23 mouse cellular contexts compared by ENCODE assay signal in the genomic region with DNA sequence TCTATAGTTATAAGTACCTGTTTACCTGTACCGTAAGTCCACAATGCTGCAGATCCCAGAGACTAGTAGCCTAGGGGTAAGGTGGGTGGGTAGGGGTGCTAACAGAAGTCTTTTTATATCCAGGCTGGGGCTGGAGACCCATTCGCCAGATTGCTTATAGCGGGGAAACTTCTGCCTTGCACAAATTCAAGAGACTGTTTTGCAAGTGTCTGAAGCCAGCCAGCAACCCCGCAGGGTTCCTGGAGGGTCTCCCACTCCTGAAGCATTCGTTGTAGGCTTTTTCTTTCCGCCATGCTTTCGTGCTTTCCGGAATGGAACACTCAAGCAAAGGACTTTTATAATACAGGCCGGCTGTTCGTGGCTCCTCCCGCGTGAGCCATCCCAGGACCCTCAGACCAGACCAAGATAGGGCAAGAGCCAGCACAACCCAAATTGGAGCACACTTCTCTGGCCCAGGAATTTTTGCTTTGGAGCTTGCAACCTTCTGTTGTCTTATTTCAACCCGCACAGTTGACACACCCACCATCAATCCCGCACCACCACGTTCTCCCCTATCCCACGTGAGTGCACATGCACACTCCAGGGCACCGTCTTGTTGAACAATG. TPM values are rescaled to one million over a fixed set of nuclear protein-coding genes. Genes with fewer than 3 reads are reported as not detected.
DNase-seq lines count a peak whose midpoint lies in the region; ATAC-seq and TF ChIP-seq lines count a peak whose summit lies in the region.
"Had no signal": no experiment of that assay in that cellular context is flagged by ENCODE, and none has a peak within 500 bp of the region (broad histone marks: within the 10 kb centered on the region; RNA-seq: fewer than 3 reads in every experiment).

No protein-coding gene starts in this region.

- no peaks in the 10 kb centered on the region for H3K4me1 ChIP-seq in cerebellum, adult 2 months (ENCODE audit: control insufficient read depth, insufficient read depth, low read length)
- H3K4me1 ChIP-seq in hindbrain, embryonic 10.5 days (replicated peaks) = peaks cover 30% of the 10 kb centered on the region
- H3K4me1 ChIP-seq in hindbrain, embryonic 14.5 days (replicated peaks; ENCODE audit: control insufficient read depth, insufficient read depth, low read length) = peaks cover 5% of the 10 kb centered on the region; the same call in 1 of the 2 replicates
- H3K4me1 ChIP-seq in neural tube, embryonic 15.5 days = peaks cover 27% of the 10 kb centered on the region
- H3K4me1 ChIP-seq in limb, embryonic 13.5 days = peaks cover 29% of the 10 kb centered on the region

- H3K4me3 ChIP-seq in cerebellum, adult 2 months (replicated peaks; ENCODE audit: insufficient read depth, low read depth, low read length) = no peak overlapping the region
- H3K4me3 ChIP-seq in hindbrain, embryonic 10.5 days = no peak overlapping the region
- H3K4me3 ChIP-seq in hindbrain, embryonic 14.5 days (replicated peaks; ENCODE audit: low read length) = no peak overlapping the region
- H3K4me3 ChIP-seq in neural tube, embryonic 15.5 days (replicated peaks) = no peak overlapping the region
- peak overlapping the region; percentile 0; the same call in 1 of the 2 replicates for H3K4me3 ChIP-seq in limb, embryonic 13.5 days
- H3K4me3 ChIP-seq: hindbrain, embryonic 13.5 days; intestine, embryonic 15.5 days; midbrain, embryonic 13.5 days; myocyte had no signal

- no peak for TF ChIP-seq POLR2A in cerebellum, adult 2 months (IDR thresholded peaks at IDR 0.05; ENCODE audit: borderline replicate concordance, insufficient read depth, low read length)

- H3K36me3 ChIP-seq in hindbrain, embryonic 10.5 days = no peaks in the 10 kb centered on the region
- no peaks in the 10 kb centered on the region for H3K36me3 ChIP-seq in hindbrain, embryonic 14.5 days (replicated peaks; ENCODE audit: control insufficient read depth, insufficient read depth)
- H3K36me3 ChIP-seq in neural tube, embryonic 15.5 days = no peaks in the 10 kb centered on the region
- H3K36me3 ChIP-seq in limb, embryonic 13.5 days = no peaks in the 10 kb centered on the region
- H3K36me3 ChIP-seq: hindbrain, embryonic 13.5 days; intestine, embryonic 15.5 days; midbrain, embryonic 13.5 days had no signal

- no peaks in the 10 kb centered on the region for H3K9me3 ChIP-seq in hindbrain, embryonic 10.5 days
- no peaks in the 10 kb centered on the region for H3K9me3 ChIP-seq in hindbrain, embryonic 14.5 days (ENCODE audit: control insufficient read depth, low read length)
- H3K9me3 ChIP-seq in neural tube, embryonic 15.5 days (replicated peaks) = no peaks in the 10 kb centered on the region
- H3K9me3 ChIP-seq in limb, embryonic 13.5 days = no peaks in the 10 kb centered on the region
- H3K9me3 ChIP-seq: hindbrain, embryonic 13.5 days; intestine, embryonic 15.5 days; midbrain, embryonic 13.5 days had no signal

- H3K4me2 ChIP-seq in hindbrain, embryonic 14.5 days (replicated peaks) = no peak overlapping the region
- H3K4me2 ChIP-seq in neural tube, embryonic 15.5 days = no peak overlapping the region
- 0 out of 2 replicates have a peak overlapping the region, but pooled peaks have one; percentile 11 for H3K4me2 ChIP-seq in limb, embryonic 13.5 days (replicated peaks)
- H3K4me2 ChIP-seq: hindbrain, embryonic 13.5 days; intestine, embryonic 15.5 days; midbrain, embryonic 13.5 days had no signal

- H3K9ac ChIP-seq in hindbrain, embryonic 14.5 days = no peak overlapping the region
- H3K9ac ChIP-seq in neural tube, embryonic 15.5 days (replicated peaks) = no peak overlapping the region
- no peak overlapping the region for H3K9ac ChIP-seq in limb, embryonic 13.5 days
- H3K9ac ChIP-seq: hindbrain, embryonic 13.5 days; intestine, embryonic 15.5 days; liver, embryonic 14.5 days; midbrain, embryonic 13.5 days had no signal

- DNase-seq in cerebellum, postnatal 10 days = peak; percentile 56 to 63
- DNase-seq in cerebellum, adult 2 months = no peak
- peak; percentile 36 for DNase-seq in hindbrain, embryonic 10.5 days (ENCODE audit: low spot score)
- no peak for DNase-seq in hindbrain, embryonic 14.5 days (ENCODE audit: low spot score)
- peak; percentile 45 for DNase-seq in neural tube, embryonic 10.5 days (ENCODE audit: extremely low spot score, low spot score)
- no peak for DNase-seq in left cerebral cortex, adult 11 months (ENCODE audit: low spot score)
- DNase-seq: adrenal gland, postnatal 10 days; cerebellum, postnatal 36 days; gastrocnemius, postnatal 36 days; left cerebral cortex, postnatal 4 days had no signal

- TF ChIP-seq CTCF in cerebellum, adult 2 months (IDR thresholded peaks at IDR 0.05; ENCODE audit: borderline replicate concordance, insufficient read depth, low read depth, low read length) = no peak

- ATAC-seq in hindbrain, embryonic 14.5 days (ENCODE audit: low FRiP score) = no peak
- ATAC-seq in neural tube, embryonic 15.5 days (ENCODE audit: low FRiP score) = no peak
- no peak for ATAC-seq in limb, embryonic 13.5 days (ENCODE audit: low FRiP score, low read depth)
- ATAC-seq: activated CD4-positive, CD25-positive, alpha-beta regulatory T cell, adult 4 months; intestine, embryonic 15.5 days; midbrain, embryonic 13.5 days; Patski had no signal

- H3K27ac ChIP-seq in cerebellum, adult 2 months (ENCODE audit: insufficient read depth, low read length) = no peak overlapping the region
- H3K27ac ChIP-seq in hindbrain, embryonic 10.5 days = no peak overlapping the region
- no peak overlapping the region for H3K27ac ChIP-seq in hindbrain, embryonic 14.5 days
- H3K27ac ChIP-seq in neural tube, embryonic 15.5 days (replicated peaks) = no peak overlapping the region
- H3K27ac ChIP-seq in limb, embryonic 13.5 days = no peak overlapping the region
- H3K27ac ChIP-seq: hindbrain, embryonic 13.5 days; intestine, embryonic 15.5 days; liver, embryonic 14.5 days; midbrain, embryonic 13.5 days had no signal

- 2% methylated on average over 17 of the region's 17 CpGs for WGBS in cerebellum, adult 2 months
- 2% methylated on average over 17 of the region's 17 CpGs for WGBS in hindbrain, embryonic 10.5 days
- 1% methylated on average over 17 of the region's 17 CpGs for WGBS in hindbrain, embryonic 14.5 days
- 2% methylated on average over 17 of the region's 17 CpGs for WGBS in neural tube, embryonic 15.5 days
- 2% methylated on average over 17 of the region's 17 CpGs for WGBS in limb, embryonic 13.5 days

- H3K27me3 ChIP-seq in cerebellum, adult 2 months (ENCODE audit: control insufficient read depth, insufficient read depth, low read length) = peaks cover 8% of the 10 kb centered on the region; the same call in 1 of the 2 replicates
- H3K27me3 ChIP-seq in hindbrain, embryonic 10.5 days (ENCODE audit: insufficient read depth, poor library complexity, severe bottlenecking) = peaks cover 99% of the 10 kb centered on the region
- H3K27me3 ChIP-seq in hindbrain, embryonic 14.5 days (ENCODE audit: control insufficient read depth, insufficient read depth, low read length) = peaks cover 97% of the 10 kb centered on the region
- H3K27me3 ChIP-seq in neural tube, embryonic 15.5 days (replicated peaks) = peaks cover 93% of the 10 kb centered on the region
- peaks cover 96% of the 10 kb centered on the region for H3K27me3 ChIP-seq in limb, embryonic 13.5 days

RNA-seq across cellular contexts. Expression of gene Foxf2, which starts 10.0 kb away (rescaled TPM):
- polyA plus RNA-seq in cerebellum, adult 2 months (2012; rRNA removed) = 4.3 and 5.3 TPM in 2 replicates
- 5.7 and 11.8 TPM in 2 replicates for polyA plus RNA-seq in hindbrain, embryonic 10.5 days (2016; fragmentation: Nextera tagmentation; extraction: Ambion mirVana)
- polyA plus RNA-seq in hindbrain, embryonic 14.5 days (2014; fragmentation: Nextera tagmentation; extraction: Ambion mirVana) = 5.3 and 6.2 TPM in 2 replicates
- polyA plus RNA-seq in neural tube, embryonic 15.5 days (2015; fragmentation: Nextera tagmentation; extraction: Ambion mirVana) = 4.5 and 6.3 TPM in 2 replicates
- polyA plus RNA-seq in limb, embryonic 13.5 days (2015; fragmentation: Nextera tagmentation; extraction: Ambion mirVana) = 2.7 and 3.0 TPM in 2 replicates
- polyA plus RNA-seq: activated CD4-positive, CD25-positive, alpha-beta regulatory T cell, adult 4 months; heart, postnatal 0 days had no signal

RNA-seq across cellular contexts. Expression of gene A530084C06Rik, which starts 56.5 kb away (rescaled TPM):
- 0.72 and 0.87 TPM in 2 replicates for polyA plus RNA-seq in cerebellum, adult 2 months (2012; rRNA removed)
- polyA plus RNA-seq in hindbrain, embryonic 10.5 days (2016; fragmentation: Nextera tagmentation; extraction: Ambion mirVana) = not detected in 2 replicates
- polyA plus RNA-seq in hindbrain, embryonic 14.5 days (2014; fragmentation: Nextera tagmentation; extraction: Ambion mirVana) = not detected in 2 replicates
- polyA plus RNA-seq in neural tube, embryonic 15.5 days (2015; fragmentation: Nextera tagmentation; extraction: Ambion mirVana) = not detected in 2 replicates
- not detected in 2 replicates for polyA plus RNA-seq in limb, embryonic 13.5 days (2015; fragmentation: Nextera tagmentation; extraction: Ambion mirVana)
- polyA plus RNA-seq: activated CD4-positive, CD25-positive, alpha-beta regulatory T cell, adult 4 months; embryonic facial prominence, embryonic 14.5 days; heart, postnatal 0 days; hindbrain, embryonic 13.5 days; intestine, embryonic 15.5 days; kidney, embryonic 16.5 days; lung, embryonic 16.5 days; midbrain, embryonic 13.5 days; myocyte; Patski had no signal

RNA-seq across cellular contexts. Expression of gene Foxq1, which starts 59.7 kb away (rescaled TPM):
- polyA plus RNA-seq in cerebellum, adult 2 months (2012; rRNA removed) = 3.0 and 3.3 TPM in 2 replicates
- polyA plus RNA-seq in hindbrain, embryonic 10.5 days (2016; fragmentation: Nextera tagmentation; extraction: Ambion mirVana) = 0.66 and 1.1 TPM in 2 replicates
- 2.9 and 3.1 TPM in 2 replicates for polyA plus RNA-seq in hindbrain, embryonic 14.5 days (2014; fragmentation: Nextera tagmentation; extraction: Ambion mirVana)
- 1.9 and 2.2 TPM in 2 replicates for polyA plus RNA-seq in neural tube, embryonic 15.5 days (2015; fragmentation: Nextera tagmentation; extraction: Ambion mirVana)
- polyA plus RNA-seq in limb, embryonic 13.5 days (2015; fragmentation: Nextera tagmentation; extraction: Ambion mirVana) = 0.56 and 0.87 TPM in 2 replicates
- polyA plus RNA-seq: activated CD4-positive, CD25-positive, alpha-beta regulatory T cell, adult 4 months had no signal

Comparison
In these comparisons a context has a peak if more than half of its experiments do, and no peak if none do; other contexts are left out.
1. DNase-seq: peak in cerebellum, postnatal 10 days (2 of 2), hindbrain, embryonic 10.5 days (single experiment) and neural tube, embryonic 10.5 days (single experiment); none in cerebellum, adult 2 months (0 of 2), hindbrain, embryonic 14.5 days (single experiment) and left cerebral cortex, adult 11 months (single experiment).